Mouse (Mus musculus) liver, embryonic 11.5 days (tissue): ENCODE results near the gene Ptprg. TPM values are rescaled to one million over a fixed set of nuclear protein-coding genes. Genes with fewer than 3 reads are reported as not detected.

Experiments used
- ATAC-seq: fragments of 200-750 bp; cut with Nextera tagmentation; replicated peaks from 2 replicates; pipeline ENCODE4 v1.8.0; 2017; ENCODE audit warnings: moderate number of reproducible peaks, mild to moderate bottlenecking, moderate TSS enrichment, moderate library complexity; ENCODE audit not compliant: low FRiP score
- DNase-seq: peaks from one replicate; pipeline ENCODE4 v3.0.0-alpha.2; 2017; ENCODE audit warnings: low spot score
- H3K27ac ChIP-seq: fragments of 300-500 bp; sonication (generic); 2 replicates; pipeline ENCODE4 v1.5.1; 2014; ENCODE audit warnings: mild to moderate bottlenecking, low read depth, low read length, control low read depth
- H3K27me3 ChIP-seq: fragments of 300-500 bp; sonication (generic); replicated peaks from 2 replicates; pipeline ENCODE4 v1.6.1; 2014; ENCODE audit warnings: low read length, mixed read lengths; ENCODE audit not compliant: control insufficient read depth, insufficient read depth
- H3K36me3 ChIP-seq: fragments of 300-500 bp; sonication (generic); 2 replicates; pipeline ENCODE4 v1.6.1; 2014; ENCODE audit warnings: mild to moderate bottlenecking, low read length, moderate library complexity, mixed read lengths; ENCODE audit not compliant: control insufficient read depth, insufficient read depth
- H3K4me1 ChIP-seq: fragments of 300-500 bp; sonication (generic); replicated peaks from 2 replicates; pipeline ENCODE4 v1.6.1; 2014; ENCODE audit warnings: low read length, mixed read lengths; ENCODE audit not compliant: control insufficient read depth, insufficient read depth
- H3K4me2 ChIP-seq: fragments of 300-500 bp; sonication (generic); 2 replicates; pipeline ENCODE4 v1.6.1; 2014; ENCODE audit warnings: mild to moderate bottlenecking, control low read depth, moderate library complexity
- H3K4me3 ChIP-seq: fragments of 300-500 bp; sonication (generic); 2 replicates; pipeline ENCODE4 v1.5.1; 2014; ENCODE audit warnings: low read depth, low read length, control low read depth
- H3K9ac ChIP-seq: fragments of 300-500 bp; sonication (generic); 2 replicates; pipeline ENCODE4 v1.6.1; 2014; ENCODE audit warnings: low read depth, low read length, control low read depth
- H3K9me3 ChIP-seq: fragments of 300-500 bp; sonication (generic); 2 replicates; pipeline ENCODE4 v1.6.1; 2016; ENCODE audit warnings: low read length, inconsistent platforms, mixed read lengths; ENCODE audit not compliant: control insufficient read depth
- WGBS: fragments of 180-500 bp; shearing (Covaris S2); extraction: QIAGEN DNeasy Blood & Tissue Kit; methylation state at CpG from one replicate; pipeline ENCODE4 v1.1.7; 2014; 5-methylcytosine and 5-hydroxymethylcytosine counted together
- polyA plus RNA-seq: library from polyadenylated mRNA; unstranded; fragments of >200 nt; fragmentation: Nextera tagmentation; extraction: Ambion mirVana; gene quantifications from 2 replicates; pipeline ENCODE4 v1.2.1, GENCODE M21; 2014

The Ptprg gene
- polyA plus RNA-seq, 1 experiment from 2014 or later, result 8.6 TPM

DNA sequence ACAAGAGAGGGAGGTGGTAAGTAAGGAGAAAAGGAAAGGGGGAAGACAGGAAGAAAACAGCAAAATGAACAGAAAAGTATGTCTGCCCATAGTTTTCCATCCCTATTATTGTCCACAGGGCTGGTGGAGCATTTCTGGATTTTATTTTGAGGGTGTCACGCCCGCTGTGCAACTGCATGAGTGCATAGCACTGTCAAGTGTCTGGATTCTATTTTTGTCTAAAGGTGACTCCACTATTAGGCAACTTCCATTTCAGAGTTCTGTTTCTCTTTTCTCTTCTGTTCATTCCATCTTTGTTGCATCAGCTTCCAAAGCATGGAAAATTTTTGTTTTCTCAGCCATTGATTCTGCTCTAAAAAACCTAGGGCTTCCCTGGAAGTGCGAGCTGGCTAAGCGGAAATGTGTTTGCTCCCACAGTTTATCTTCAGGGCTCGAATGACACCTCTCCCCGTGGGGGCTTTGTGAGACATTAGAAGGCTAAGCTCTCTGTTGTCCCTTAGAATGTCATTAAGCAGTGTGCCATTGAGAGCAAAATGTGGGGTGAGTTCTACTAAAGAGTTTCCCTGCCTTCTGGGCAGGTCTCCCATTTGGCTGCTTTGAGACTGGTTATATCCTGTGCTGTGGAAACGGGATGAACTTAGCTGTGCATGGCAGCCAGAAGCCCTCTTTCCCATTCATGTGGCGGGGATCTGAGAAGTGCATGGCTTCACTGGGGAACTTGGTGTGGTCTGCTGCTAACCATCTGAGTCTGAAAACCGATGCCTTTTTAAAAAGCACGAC lies 330.0 kb downstream of the Ptprg start:
- H3K9me3 ChIP-seq, result no peaks in the 10 kb centered on the region
- H3K27me3 ChIP-seq, result no peaks in the 10 kb centered on the region
- 0 out of 2 replicates have a peak, but pooled peaks cover 4% of the 10 kb centered on the region for H3K4me1 ChIP-seq
- 37% methylated on average over 10 of the region's 10 CpGs for WGBS
- H3K9ac ChIP-seq, result no peak overlapping the region
- no peak overlapping the region for H3K27ac ChIP-seq
- H3K36me3 ChIP-seq, result no peaks in the 10 kb centered on the region
- DNase-seq, result no peak
- H3K4me3 ChIP-seq, result no peak overlapping the region
- no peak overlapping the region for H3K4me2 ChIP-seq
- no peak for ATAC-seq

DNA sequence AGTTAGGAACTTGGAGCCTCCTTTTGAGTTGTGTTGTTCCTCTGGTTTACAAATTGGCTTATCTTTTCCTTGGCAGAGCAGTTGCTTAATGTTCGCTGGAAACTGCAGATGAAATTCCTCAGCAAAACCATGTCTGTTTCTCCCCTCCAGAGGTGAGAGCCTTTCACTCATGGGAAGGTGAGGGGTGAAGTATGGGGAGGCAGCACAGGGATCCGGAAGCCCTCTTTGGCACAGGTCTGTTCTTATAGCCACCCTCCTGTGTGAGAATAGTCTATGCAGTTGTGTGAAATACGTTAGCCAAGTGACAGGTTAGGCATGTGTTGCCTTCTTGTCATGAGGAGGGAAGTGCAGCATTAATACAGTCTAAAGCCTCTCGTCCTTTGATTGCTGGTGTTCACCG lies 330.7 kb downstream of the Ptprg start:
- Histone ChIP-seq H3K4me2 (no peak overlapping the region), H3K27ac (no peak overlapping the region), H3K36me3 (no peaks in the 10 kb centered on the region), H3K27me3 (no peaks in the 10 kb centered on the region), H3K9me3 (no peaks in the 10 kb centered on the region), H3K4me1 (0 out of 2 replicates have a peak, but pooled peaks cover 4% of the 10 kb centered on the region), H3K9ac (no peak overlapping the region), H3K4me3 (no peak overlapping the region)
- no peak for ATAC-seq
- no peak for DNase-seq
- 51% methylated on average over 5 of the region's 5 CpGs for WGBS

DNA sequence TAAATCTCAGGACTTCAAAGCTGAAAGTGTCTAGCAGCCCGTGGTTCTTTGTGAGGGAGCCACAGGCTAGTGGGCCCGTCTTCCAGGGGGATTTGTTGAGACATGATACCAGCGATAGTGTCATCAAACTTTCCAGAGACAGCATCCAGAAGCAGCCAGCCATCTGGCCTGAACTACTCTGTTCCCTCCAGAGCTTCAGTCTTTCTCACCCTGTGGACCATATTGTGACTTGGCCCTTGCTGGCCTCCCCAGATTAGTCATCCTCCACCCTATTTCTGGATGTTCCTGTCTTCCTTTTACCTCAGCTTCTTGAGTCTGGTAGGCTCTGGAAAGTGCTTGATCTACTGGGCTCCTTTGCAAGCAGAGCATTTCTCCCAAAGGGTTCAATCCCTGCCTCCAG lies 333.1 kb downstream of the Ptprg start:
- no peaks in the 10 kb centered on the region for H3K36me3 ChIP-seq
- H3K27me3 ChIP-seq, result no peaks in the 10 kb centered on the region
- WGBS, result 56% methylated on average over 3 of the region's 3 CpGs
- no peak overlapping the region for H3K4me2 ChIP-seq
- no peak for ATAC-seq
- DNase-seq, result no peak
- H3K9me3 ChIP-seq, result no peaks in the 10 kb centered on the region
- no peak overlapping the region for H3K9ac ChIP-seq
- 0 out of 2 replicates have a peak, but pooled peaks cover 4% of the 10 kb centered on the region for H3K4me1 ChIP-seq
- no peak overlapping the region for H3K4me3 ChIP-seq
- no peak overlapping the region for H3K27ac ChIP-seq

- no peak for ATAC-seq
- no peak for DNase-seq
- H3K4me2 ChIP-seq, result no peak overlapping the region
- H3K4me1 ChIP-seq, result no peaks in the 10 kb centered on the region
- no peak overlapping the region for H3K9ac ChIP-seq
- H3K27me3 ChIP-seq, result no peaks in the 10 kb centered on the region
- 70% methylated on average over 3 of the region's 3 CpGs for WGBS
- H3K9me3 ChIP-seq, result no peaks in the 10 kb centered on the region
- no peak overlapping the region for H3K4me3 ChIP-seq
- no peak overlapping the region for H3K27ac ChIP-seq
- H3K36me3 ChIP-seq, result no peaks in the 10 kb centered on the region
Measured at GRCm38 (mm10) chr14:11890890-11891289, 337.6 kb downstream of the Ptprg start.

DNA sequence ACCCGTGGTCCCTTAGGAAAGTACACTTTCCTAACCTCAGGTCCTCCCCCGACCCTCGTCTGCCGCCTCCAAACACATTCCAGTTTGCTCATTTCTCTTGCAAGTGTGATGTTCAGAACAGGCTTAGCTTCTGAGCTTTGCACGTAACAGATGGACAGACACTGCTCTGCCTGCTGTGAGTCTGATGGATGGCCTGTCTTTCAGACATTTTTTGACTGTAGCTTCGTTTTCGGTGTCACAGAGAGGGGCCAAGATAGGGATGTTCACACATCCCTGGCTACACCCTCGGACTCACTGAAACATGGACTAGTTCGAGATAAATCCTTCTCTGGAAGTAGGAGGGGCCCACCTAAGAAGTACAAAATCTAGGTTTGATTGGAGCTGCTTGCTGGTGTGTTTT lies 339.3 kb downstream of the Ptprg start:
- no peaks in the 10 kb centered on the region for H3K9me3 ChIP-seq
- DNase-seq (no peak), ATAC-seq (no peak)
- H3K27me3 ChIP-seq, result no peaks in the 10 kb centered on the region
- H3K9ac ChIP-seq, result no peak overlapping the region
- no peak overlapping the region for H3K4me3 ChIP-seq
- no peak overlapping the region for H3K4me2 ChIP-seq
- H3K27ac ChIP-seq, result no peak overlapping the region
- H3K4me1 ChIP-seq, result no peaks in the 10 kb centered on the region
- H3K36me3 ChIP-seq, result no peaks in the 10 kb centered on the region
- WGBS, result 47% methylated on average over 9 of the region's 9 CpGs

- ATAC-seq (no peak), DNase-seq (no peak)
- WGBS, result 79% methylated on average over 13 of the region's 13 CpGs
- H3K4me2 ChIP-seq, result no peak overlapping the region
- H3K4me1 ChIP-seq, result no peaks in the 10 kb centered on the region
- H3K4me3 ChIP-seq, result no peak overlapping the region
- no peaks in the 10 kb centered on the region for H3K9me3 ChIP-seq
- H3K27ac ChIP-seq, result no peak overlapping the region
- H3K27me3 ChIP-seq, result no peaks in the 10 kb centered on the region
- H3K9ac ChIP-seq, result no peak overlapping the region
- no peaks in the 10 kb centered on the region for H3K36me3 ChIP-seq
Measured at GRCm38 (mm10) chr14:11895486-11895885, 342.2 kb downstream of the Ptprg start.

GRCm38 (mm10) chr14:11902794-11903193 lies 349.5 kb downstream of the Ptprg start:
- Histone ChIP-seq H3K27ac (no peak overlapping the region), H3K36me3 (no peaks in the 10 kb centered on the region), H3K4me2 (no peak overlapping the region), H3K9ac (no peak overlapping the region), H3K4me1 (no peaks in the 10 kb centered on the region), H3K27me3 (no peaks in the 10 kb centered on the region), H3K9me3 (no peaks in the 10 kb centered on the region), H3K4me3 (no peak overlapping the region)
- DNase-seq (no peak), ATAC-seq (no peak)
- 67% methylated on average over 2 of the region's 2 CpGs for WGBS

- no peaks in the 10 kb centered on the region for H3K27me3 ChIP-seq
- H3K4me1 ChIP-seq, result no peaks in the 10 kb centered on the region
- no peak overlapping the region for H3K4me2 ChIP-seq
- 76% methylated on average over 5 of the region's 5 CpGs for WGBS
- H3K27ac ChIP-seq, result no peak overlapping the region
- no peak overlapping the region for H3K4me3 ChIP-seq
- no peaks in the 10 kb centered on the region for H3K36me3 ChIP-seq
- ATAC-seq, result no peak
- no peaks in the 10 kb centered on the region for H3K9me3 ChIP-seq
- no peak for DNase-seq
- no peak overlapping the region for H3K9ac ChIP-seq
Measured at GRCm38 (mm10) chr14:11906130-11906675, 352.9 kb downstream of the Ptprg start.

GRCm38 (mm10) chr14:11912253-11912652 lies 358.9 kb downstream of the Ptprg start:
- Histone ChIP-seq H3K9me3 (no peaks in the 10 kb centered on the region), H3K27ac (no peak overlapping the region), H3K36me3 (no peaks in the 10 kb centered on the region), H3K27me3 (no peaks in the 10 kb centered on the region), H3K4me1 (no peaks in the 10 kb centered on the region), H3K4me3 (no peak overlapping the region), H3K9ac (no peak overlapping the region), H3K4me2 (no peak overlapping the region)
- ATAC-seq, result no peak
- WGBS, result 86% methylated on average over 1 of the region's 1 CpGs
- no peak for DNase-seq
